Mouse (Mus musculus) MN1 (cell line): Measurements from ENCODE around the gene Mpc1.
A peak's percentile ranks its signal among the peaks of the same experiment; 100 is the strongest.
"Not testable (repeated sequence)": the region's sequence is repeated elsewhere in the genome, so short reads cannot be mapped to it uniquely, and the experiment has no call there.

Experiments
- DNase-seq: peaks from one replicate; pipeline ENCODE4 v3.0.0-alpha.2; 2016; ENCODE audit warnings: low spot score

The Mpc1 gene

GRCm38 (mm10) chr17:8330602-8331001 lies 47.9 kb downstream of the Mpc1 start:
- no peak for DNase-seq

GRCm38 (mm10) chr17:8337159-8337558 lies 54.5 kb downstream of the Mpc1 start, which contains the start of gene Prr18:
Prr18 (plus strand) TSS chr17:8337459.
- not testable (repeated sequence) for DNase-seq

- peak; percentile 65 for DNase-seq
Measured at GRCm38 (mm10) chr17:8339666-8340374, 57.1 kb downstream of the Mpc1 start.

GRCm38 (mm10) chr17:8340407-8341359 lies 58.0 kb downstream of the Mpc1 start:
- DNase-seq = peak; percentile 57

GRCm38 (mm10) chr17:8341360-8341963 lies 58.8 kb downstream of the Mpc1 start:
- DNase-seq = no peak

GRCm38 (mm10) chr17:8342706-8343105 lies 60.0 kb downstream of the Mpc1 start:
- DNase-seq = no peak

GRCm38 (mm10) chr17:8343416-8343815 lies 60.7 kb downstream of the Mpc1 start:
- DNase-seq = no peak
